Mouse (Mus musculus): ENCODE data around the gene 2310009B15Rik. TPM values are rescaled to one million over a fixed set of nuclear protein-coding genes. Genes with fewer than 3 reads are reported as not detected.

2310009B15Rik gene
- total RNA-seq (2021) (10 to 100 TPM; 13.1 to 18.2 TPM), polyA plus RNA-seq (2012; rRNA removed) (35.0 and 45.3 TPM in 2 replicates)
- long read RNA-seq, transcript 2310009B15Rik-201 (3 exons, 565 nt): major isoform, 9 of 17 reads
- long read RNA-seq, partial matches to known transcripts: 0 of 17 reads
- long read RNA-seq, other reads (novel, unspliced or antisense): 6 of 17 reads

GRCm38 (mm10) chr1:138856101-138856950 lies at the start of gene 2310009B15Rik:
Gene 2310009B15Rik (minus strand): TSS chr1:138856852.
- peak; percentile 92 for DNase-seq

DNA sequence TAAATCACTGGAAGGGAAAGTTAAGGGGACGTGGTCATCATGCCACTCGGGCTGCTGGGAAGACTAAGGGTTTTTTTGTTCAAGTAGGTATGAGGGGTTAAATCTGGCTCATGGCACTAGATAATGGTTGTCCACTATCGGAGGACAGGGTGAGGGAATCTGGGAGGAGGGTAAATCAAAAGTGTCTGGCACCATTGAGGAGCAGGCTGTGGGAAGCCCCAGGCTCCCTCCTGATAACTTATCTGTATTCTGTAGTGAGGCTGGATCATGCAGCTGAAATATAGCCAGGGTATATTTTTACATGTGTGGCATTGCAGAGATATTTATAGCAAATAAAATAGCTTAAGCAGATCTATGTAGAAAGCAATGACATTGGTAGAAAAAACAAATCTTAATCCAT lies 49.6 kb upstream of the 2310009B15Rik start:
- no peak for DNase-seq

GRCm38 (mm10) chr1:138905092-138905765 lies 48.6 kb upstream of the 2310009B15Rik start:
- DNase-seq: no peak

GRCm38 (mm10) chr1:138903894-138904293 lies 47.2 kb upstream of the 2310009B15Rik start:
- no peak for DNase-seq

GRCm38 (mm10) chr1:138901431-138902117 lies 44.9 kb upstream of the 2310009B15Rik start:
- no peak for DNase-seq

DNA sequence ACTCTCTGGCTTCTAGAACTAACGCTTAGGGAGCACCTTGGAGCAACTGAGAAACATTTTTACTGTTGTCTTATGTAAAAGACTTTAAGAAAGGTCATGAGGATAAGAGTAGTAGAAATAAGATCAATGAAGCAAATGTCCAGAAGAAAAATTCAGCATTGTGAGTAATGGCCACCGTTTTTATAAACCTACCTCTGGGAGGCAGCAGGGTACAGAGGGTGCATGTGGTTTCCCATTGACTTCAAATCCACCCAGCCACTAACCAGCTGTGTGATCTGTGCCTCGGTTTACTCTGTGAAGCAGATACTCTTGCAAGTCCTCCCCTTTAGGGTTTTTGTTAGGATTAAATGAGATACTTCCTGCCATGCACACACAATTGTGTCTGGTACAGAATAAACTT lies 39.4 kb upstream of the 2310009B15Rik start:
- no peak for DNase-seq

DNA sequence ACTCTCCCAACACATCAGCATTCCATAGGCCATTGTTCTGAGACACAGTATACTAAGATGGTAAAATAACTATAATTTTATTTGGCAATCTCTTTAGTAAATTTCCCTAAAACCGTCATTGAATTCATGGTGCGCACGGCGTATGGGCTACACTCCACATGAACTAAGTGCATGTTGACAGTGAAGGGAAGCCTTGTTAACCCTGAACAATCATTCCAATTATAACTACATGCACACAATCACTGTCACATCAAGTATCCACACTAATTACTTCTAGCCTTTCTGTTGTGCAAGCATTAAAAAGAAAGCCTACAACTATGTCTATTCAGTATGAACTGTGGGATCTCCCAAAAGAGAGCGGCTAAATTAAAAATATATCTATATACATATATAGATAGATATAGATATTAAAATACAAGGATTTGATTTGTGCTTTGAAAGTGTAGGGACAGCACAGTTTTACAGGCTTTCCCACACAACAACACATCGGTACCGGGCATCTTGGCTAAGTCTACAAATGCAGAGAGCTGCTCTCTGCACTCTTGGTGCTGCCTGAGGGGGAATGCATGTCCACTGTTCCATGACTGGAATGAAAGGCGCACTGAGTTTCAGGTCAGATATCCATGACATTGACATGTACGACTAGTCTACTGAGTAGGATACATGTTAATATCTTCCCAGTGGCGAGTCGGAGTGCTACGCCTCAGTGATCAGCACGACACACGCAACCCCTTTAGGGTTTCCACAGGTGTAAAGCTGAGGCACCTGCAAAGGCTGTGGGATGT lies 21.0 kb upstream of the 2310009B15Rik start:
- DNase-seq: no peak

DNA sequence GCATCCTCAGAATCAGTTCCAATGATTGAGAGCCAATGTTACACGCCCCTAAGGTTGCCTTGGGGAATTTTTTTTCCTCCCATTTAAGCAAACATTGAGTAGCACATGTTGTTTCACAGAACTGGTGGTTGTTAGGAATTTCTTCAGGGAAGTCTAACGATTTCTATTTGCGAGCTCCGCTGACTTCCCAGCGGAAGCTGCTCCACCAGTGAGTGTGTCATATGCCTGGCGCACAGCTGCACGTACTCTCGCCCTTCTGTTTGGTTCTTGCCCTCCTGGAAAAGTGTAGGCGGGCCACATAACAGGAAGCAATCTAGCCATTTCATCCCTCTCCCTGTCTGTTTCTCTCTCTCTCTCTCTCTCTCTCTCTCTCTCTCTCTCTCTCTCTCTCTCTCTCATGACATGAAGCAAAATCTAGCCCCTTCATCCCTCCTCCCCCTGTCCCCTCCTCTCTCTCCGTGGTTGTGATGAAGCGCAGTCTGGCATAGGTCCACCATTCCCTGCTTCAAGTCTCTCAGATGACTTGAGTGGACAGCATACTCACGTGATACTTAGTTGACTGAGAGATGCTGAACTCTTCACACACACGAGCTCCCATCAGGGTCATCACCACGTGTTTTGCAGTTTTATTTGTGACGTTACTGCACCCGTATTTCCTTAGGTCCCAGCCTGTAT lies 19.9 kb upstream of the 2310009B15Rik start:
- DNase-seq: no peak

GRCm38 (mm10) chr1:138850823-138851222 lies 5.8 kb downstream of the 2310009B15Rik start:
- no peak for DNase-seq

GRCm38 (mm10) chr1:138850161-138850539 lies 6.5 kb downstream of the 2310009B15Rik start:
- no peak for DNase-seq

GRCm38 (mm10) chr1:138849531-138850160 lies 7.0 kb downstream of the 2310009B15Rik start:
- no peak for DNase-seq

DNA sequence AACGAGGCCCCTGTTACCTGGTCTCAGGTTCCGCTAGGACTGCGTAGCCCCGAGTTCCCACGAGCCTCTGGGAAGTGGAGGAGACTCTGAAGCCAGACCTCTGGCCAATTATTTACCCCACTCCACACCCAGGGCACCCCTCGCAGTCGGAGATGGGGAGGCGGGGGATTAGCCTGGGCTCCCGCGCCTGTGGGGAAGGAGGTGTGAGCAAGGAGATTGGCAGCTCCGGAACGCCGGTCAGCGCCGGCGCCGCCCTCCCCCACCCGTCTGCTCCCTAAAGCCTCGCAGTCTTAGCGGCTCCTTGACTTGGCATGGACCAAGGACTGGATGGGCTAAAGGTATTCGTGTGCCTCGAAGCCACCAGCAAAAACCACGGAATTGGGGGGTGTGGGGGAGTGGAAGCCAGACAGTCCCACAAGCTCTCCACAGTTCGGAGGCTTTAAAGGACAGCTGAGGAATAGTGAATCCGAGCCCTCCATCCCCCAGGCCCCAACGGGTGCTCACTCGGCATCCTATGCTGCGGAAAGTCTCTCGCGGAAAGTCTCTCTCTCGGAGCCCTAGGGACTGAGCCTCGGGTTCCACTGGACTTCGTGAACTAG lies 8.0 kb downstream of the 2310009B15Rik start, which contains the start of gene Lhx9:
Gene Lhx9 (minus strand): TSS at position 67 of the 599 bp plus-strand sequence.
- DNase-seq: no peak

GRCm38 (mm10) chr1:138848026-138848425 lies 8.6 kb downstream of the 2310009B15Rik start:
- no peak for DNase-seq

DNA sequence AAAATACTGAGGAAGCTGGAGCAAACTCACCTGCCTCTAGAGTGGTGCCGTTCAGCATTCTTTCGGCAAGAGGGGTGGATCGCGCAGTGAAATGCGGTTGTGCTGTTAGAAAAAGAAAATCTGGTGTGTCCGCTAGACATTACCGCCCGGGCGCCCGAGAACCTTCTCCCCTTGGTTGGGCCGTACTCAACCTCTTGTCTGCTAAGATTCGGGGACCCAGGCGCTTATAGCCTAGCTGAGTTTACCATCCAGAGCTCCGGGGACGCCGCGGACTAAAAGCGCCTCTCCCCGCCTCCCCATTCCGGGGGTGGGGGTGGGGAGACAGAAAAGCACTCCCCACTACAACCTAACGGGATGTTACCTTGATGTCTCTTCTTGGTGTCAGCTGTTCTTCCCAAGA lies 9.5 kb downstream of the 2310009B15Rik start:
- DNase-seq: no peak

GRCm38 (mm10) chr1:138846581-138846980 lies 10.1 kb downstream of the 2310009B15Rik start:
- DNase-seq: no peak

- DNase-seq: no peak
Observed at GRCm38 (mm10) chr1:138846131-138846530, 10.5 kb downstream of the 2310009B15Rik start.

DNA sequence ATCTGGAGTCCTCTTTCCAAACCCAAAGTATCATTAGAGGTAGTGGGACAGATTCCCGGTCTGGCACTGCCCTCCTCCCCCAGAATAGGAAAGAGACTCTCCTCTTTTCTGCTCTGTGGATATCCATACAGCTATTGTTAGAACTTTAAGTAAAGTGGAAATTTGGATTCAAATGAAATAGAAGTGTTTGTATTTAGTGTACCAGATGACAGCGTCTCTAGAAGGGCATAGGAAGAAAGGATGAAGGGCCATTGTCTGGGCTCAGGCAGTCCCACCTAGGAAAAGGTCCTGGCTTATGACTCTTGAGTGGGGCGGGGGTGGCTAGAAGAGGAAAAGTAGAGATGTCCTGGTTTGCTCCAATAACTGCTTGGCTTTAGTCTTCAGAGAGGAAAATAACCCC lies 11.2 kb downstream of the 2310009B15Rik start:
- DNase-seq: no peak

DNA sequence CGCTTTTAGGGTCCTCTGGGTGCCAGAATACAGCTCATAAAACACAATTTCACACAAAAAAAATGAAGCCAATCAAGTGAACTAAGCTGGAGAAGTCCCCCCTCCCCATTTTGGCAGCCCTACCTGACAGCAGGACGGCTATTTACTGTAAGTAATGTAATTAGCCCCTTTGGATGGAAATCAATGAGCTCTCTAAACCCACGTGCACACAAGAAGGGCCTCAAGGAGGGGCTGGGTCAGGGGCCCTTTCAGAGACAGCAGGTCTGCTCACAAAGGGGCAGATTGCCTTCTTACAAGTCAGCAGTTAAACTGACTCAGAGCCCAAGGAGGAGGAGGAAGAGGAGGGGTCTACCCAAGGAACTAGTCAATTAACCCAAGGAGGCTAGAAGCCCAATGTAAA lies 12.5 kb downstream of the 2310009B15Rik start:
- DNase-seq: no peak

GRCm38 (mm10) chr1:138843361-138844091 lies 13.1 kb downstream of the 2310009B15Rik start:
- DNase-seq: no peak

Data from adrenal gland, adult 2 months (tissue).